Mouse (Mus musculus) cerebellum, adult 2 months (tissue): ENCODE results near the gene Prkcq.

Experiments
- CTCF ChIP-seq: fragments of 200-500 bp; IDR thresholded peaks from 2 replicates; pipeline ENCODE4 v1.5.1; 2011; ENCODE audit warnings: low read depth, mild to moderate bottlenecking, control low read depth, low read length, moderate library complexity, borderline replicate concordance; ENCODE audit not compliant: insufficient read depth
- POLR2A ChIP-seq: fragments of 200-500 bp; IDR thresholded peaks from 2 replicates; pipeline ENCODE4 v1.6.1; 2011; ENCODE audit warnings: low read length, control low read depth, borderline replicate concordance; ENCODE audit not compliant: insufficient read depth

- TF ChIP-seq POLR2A (no peak), CTCF (no peak)
These were observed 127.5 kb downstream of the Prkcq start for GRCm38 (mm10) chr2:11299366-11299765.
